Mouse (Mus musculus): ENCODE results near the gene Dok3. TPM values are rescaled to one million over a fixed set of nuclear protein-coding genes. Genes with fewer than 3 reads are reported as not detected.
A peak's percentile ranks its signal among the peaks of the same experiment; 100 is the strongest.

The Dok3 gene
- polyA plus RNA-seq, 1 experiment: 2.3 TPM

GRCm38 (mm10) chr13:55525733-55526553 is 3.2 kb downstream of the Dok3 start:
- Histone ChIP-seq H3K27ac (ENCODE audit: control insufficient read depth, insufficient read depth, low read depth, low read length) (no peak overlapping the region), H3K36me3 (ENCODE audit: control insufficient read depth, insufficient read depth, low read length) (no peaks in the 10 kb centered on the region; the same call in 1 of the 2 replicates), H3K4me1 (ENCODE audit: control insufficient read depth, insufficient read depth, low read length) (peaks cover 15% of the 10 kb centered on the region), H3K27me3 (ENCODE audit: control insufficient read depth, insufficient read depth, low read length) (no peaks in the 10 kb centered on the region), H3K4me3 (ENCODE audit: control insufficient read depth, low read depth, low read length) (no peak overlapping the region)
- TF ChIP-seq CTCF (IDR thresholded peaks at IDR 0.05; ENCODE audit: control insufficient read depth, insufficient read depth, insufficient replicate concordance, low read depth, low read length) (no peak), POLR2A (IDR thresholded peaks at IDR 0.05; ENCODE audit: control insufficient read depth, low read depth, low read length) (no peak)

- H3K27ac ChIP-seq (ENCODE audit: control insufficient read depth, insufficient read depth, low read depth, low read length): no peak overlapping the region
- peak overlapping the region; percentile 6; the same call in 1 of the 2 replicates for H3K4me3 ChIP-seq (ENCODE audit: control insufficient read depth, low read depth, low read length)
- H3K36me3 ChIP-seq (ENCODE audit: control insufficient read depth, insufficient read depth, low read length): no peaks in the 10 kb centered on the region
- TF ChIP-seq POLR2A (IDR thresholded peaks at IDR 0.05; ENCODE audit: control insufficient read depth, low read depth, low read length): no peak
- TF ChIP-seq CTCF (IDR thresholded peaks at IDR 0.05; ENCODE audit: control insufficient read depth, insufficient read depth, insufficient replicate concordance, low read depth, low read length): no peak
- no peaks in the 10 kb centered on the region for H3K27me3 ChIP-seq (ENCODE audit: control insufficient read depth, insufficient read depth, low read length)
- H3K4me1 ChIP-seq (ENCODE audit: control insufficient read depth, insufficient read depth, low read length): peaks cover 15% of the 10 kb centered on the region
Observed at GRCm38 (mm10) chr13:55523951-55524600, 5.0 kb downstream of the Dok3 start.

GRCm38 (mm10) chr13:55523278-55523677 is 5.8 kb downstream of the Dok3 start:
- TF ChIP-seq POLR2A (IDR thresholded peaks at IDR 0.05; ENCODE audit: control insufficient read depth, low read depth, low read length) (no peak), CTCF (IDR thresholded peaks at IDR 0.05; ENCODE audit: control insufficient read depth, insufficient read depth, insufficient replicate concordance, low read depth, low read length) (no peak)
- Histone ChIP-seq H3K27ac (ENCODE audit: control insufficient read depth, insufficient read depth, low read depth, low read length) (no peak overlapping the region), H3K4me3 (ENCODE audit: control insufficient read depth, low read depth, low read length) (no peak overlapping the region), H3K27me3 (ENCODE audit: control insufficient read depth, insufficient read depth, low read length) (no peaks in the 10 kb centered on the region), H3K36me3 (ENCODE audit: control insufficient read depth, insufficient read depth, low read length) (no peaks in the 10 kb centered on the region), H3K4me1 (ENCODE audit: control insufficient read depth, insufficient read depth, low read length) (peaks cover 15% of the 10 kb centered on the region)

GRCm38 (mm10) chr13:55522730-55523129 is 6.4 kb downstream of the Dok3 start:
- Histone ChIP-seq H3K27ac (ENCODE audit: control insufficient read depth, insufficient read depth, low read depth, low read length) (no peak overlapping the region), H3K4me3 (ENCODE audit: control insufficient read depth, low read depth, low read length) (no peak overlapping the region), H3K27me3 (ENCODE audit: control insufficient read depth, insufficient read depth, low read length) (no peaks in the 10 kb centered on the region), H3K36me3 (ENCODE audit: control insufficient read depth, insufficient read depth, low read length) (no peaks in the 10 kb centered on the region), H3K4me1 (ENCODE audit: control insufficient read depth, insufficient read depth, low read length) (peaks cover 15% of the 10 kb centered on the region)
- no peak for TF ChIP-seq POLR2A (IDR thresholded peaks at IDR 0.05; ENCODE audit: control insufficient read depth, low read depth, low read length)
- no peak for TF ChIP-seq CTCF (IDR thresholded peaks at IDR 0.05; ENCODE audit: control insufficient read depth, insufficient read depth, insufficient replicate concordance, low read depth, low read length)

GRCm38 (mm10) chr13:55519606-55520005 is 9.5 kb downstream of the Dok3 start:
- TF ChIP-seq CTCF (IDR thresholded peaks at IDR 0.05; ENCODE audit: control insufficient read depth, insufficient read depth, insufficient replicate concordance, low read depth, low read length): no peak
- no peak for TF ChIP-seq POLR2A (IDR thresholded peaks at IDR 0.05; ENCODE audit: control insufficient read depth, low read depth, low read length)
- no peaks in the 10 kb centered on the region for H3K27me3 ChIP-seq (ENCODE audit: control insufficient read depth, insufficient read depth, low read length)
- H3K4me3 ChIP-seq (ENCODE audit: control insufficient read depth, low read depth, low read length): no peak overlapping the region
- H3K36me3 ChIP-seq (ENCODE audit: control insufficient read depth, insufficient read depth, low read length): no peaks in the 10 kb centered on the region
- H3K27ac ChIP-seq (ENCODE audit: control insufficient read depth, insufficient read depth, low read depth, low read length): no peak overlapping the region
- peaks cover 15% of the 10 kb centered on the region for H3K4me1 ChIP-seq (ENCODE audit: control insufficient read depth, insufficient read depth, low read length)

GRCm38 (mm10) chr13:55516955-55517354 is 12.1 kb downstream of the Dok3 start:
- H3K27me3 ChIP-seq (ENCODE audit: control insufficient read depth, insufficient read depth, low read length): no peaks in the 10 kb centered on the region
- H3K4me1 ChIP-seq (ENCODE audit: control insufficient read depth, insufficient read depth, low read length): peaks cover 17% of the 10 kb centered on the region
- no peak overlapping the region for H3K27ac ChIP-seq (ENCODE audit: control insufficient read depth, insufficient read depth, low read depth, low read length)
- no peak overlapping the region for H3K4me3 ChIP-seq (ENCODE audit: control insufficient read depth, low read depth, low read length)
- TF ChIP-seq POLR2A (IDR thresholded peaks at IDR 0.05; ENCODE audit: control insufficient read depth, low read depth, low read length): no peak
- peak; percentile 89; the same call in 1 of the 2 replicates for TF ChIP-seq CTCF (IDR thresholded peaks at IDR 0.05; ENCODE audit: control insufficient read depth, insufficient read depth, insufficient replicate concordance, low read depth, low read length)
- H3K36me3 ChIP-seq (ENCODE audit: control insufficient read depth, insufficient read depth, low read length): no peaks in the 10 kb centered on the region

- Histone ChIP-seq H3K4me3 (ENCODE audit: control insufficient read depth, low read depth, low read length) (no peak overlapping the region), H3K4me1 (ENCODE audit: control insufficient read depth, insufficient read depth, low read length) (peaks cover 27% of the 10 kb centered on the region), H3K27ac (ENCODE audit: control insufficient read depth, insufficient read depth, low read depth, low read length) (no peak overlapping the region), H3K36me3 (ENCODE audit: control insufficient read depth, insufficient read depth, low read length) (no peaks in the 10 kb centered on the region), H3K27me3 (ENCODE audit: control insufficient read depth, insufficient read depth, low read length) (no peaks in the 10 kb centered on the region)
- TF ChIP-seq POLR2A (IDR thresholded peaks at IDR 0.05; ENCODE audit: control insufficient read depth, low read depth, low read length): no peak
- TF ChIP-seq CTCF (IDR thresholded peaks at IDR 0.05; ENCODE audit: control insufficient read depth, insufficient read depth, insufficient replicate concordance, low read depth, low read length): no peak
Observed at GRCm38 (mm10) chr13:55513828-55514227, 15.3 kb downstream of the Dok3 start.

Data from testis, adult 2 months (tissue).